ENCODE assay signal across 12 mouse cellular contexts in genomic region chr1:61164271-61164670, GRCm38 (mm10).
DNase-seq lines count a peak whose midpoint lies in the region.
"Had no signal": no experiment of that assay in that cellular context is flagged by ENCODE, and none has a peak within 500 bp of the region (broad histone marks: within the 10 kb centered on the region; RNA-seq: fewer than 3 reads in every experiment).

No protein-coding gene starts in this region.

- peak; percentile 71 to 79 for DNase-seq in cerebellum, postnatal 10 days
- DNase-seq in cerebellum, adult 11 months: no peak
- DNase-seq in cerebellum, postnatal 25 days: peak; percentile 33 to 66
- no peak for DNase-seq in cerebellum, adult 18-20 months
- DNase-seq in heart, adult 11 months: peak; percentile 66
- no peak for DNase-seq in heart, postnatal 4 days
- DNase-seq: adrenal gland, adult 8-10 months; adrenal gland, postnatal 14 days; adrenal gland, postnatal 36 days; B cell, adult 2 months; cerebellum, adult 8-10 months; forebrain, postnatal 0 days had no signal

Comparison
In these comparisons a context has a peak if more than half of its experiments do, and no peak if none do; other contexts are left out.
1. DNase-seq: peak in cerebellum, postnatal 10 days (2 of 2), cerebellum, postnatal 25 days (2 of 2) and heart, adult 11 months (single experiment); none in cerebellum, adult 11 months (single experiment), cerebellum, adult 18-20 months (0 of 2) and heart, postnatal 4 days (single experiment).